Mouse (Mus musculus): ENCODE measurements around the gene Slco2a1.
"Not testable (repeated sequence)": the region's sequence is repeated elsewhere in the genome, so short reads cannot be mapped to it uniquely, and the experiment has no call there.

Gene Slco2a1

GRCm38 (mm10) chr9:103071541-103072203, 83.2 kb downstream of the Slco2a1 start:
- in situ Hi-C loops (cut with MboI; ENCODE audit: low pct_unique_long_range_greater_than_20kb in 1 of 2, low sequenced_read_pairs in 2 of 2, unreplicated experiment in 1 of 2): no loop called here

- in situ Hi-C loops (cut with MboI; ENCODE audit: low pct_unique_long_range_greater_than_20kb in 1 of 2, low sequenced_read_pairs in 2 of 2, unreplicated experiment in 1 of 2): no loop called here
These were observed 83.7 kb downstream of the Slco2a1 start for GRCm38 (mm10) chr9:103072204-103072599.

GRCm38 (mm10) chr9:103072926-103073515, 84.5 kb downstream of the Slco2a1 start:
- in situ Hi-C loops (cut with MboI; ENCODE audit: low pct_unique_long_range_greater_than_20kb in 1 of 2, low sequenced_read_pairs in 2 of 2, unreplicated experiment in 1 of 2): no loop called here

- in situ Hi-C loops (cut with MboI; ENCODE audit: low pct_unique_long_range_greater_than_20kb in 1 of 2, low sequenced_read_pairs in 2 of 2, unreplicated experiment in 1 of 2): no loop called here
These were observed 88.5 kb downstream of the Slco2a1 start for GRCm38 (mm10) chr9:103076836-103077531.

- in situ Hi-C loops (cut with MboI; ENCODE audit: low pct_unique_long_range_greater_than_20kb in 1 of 2, low sequenced_read_pairs in 2 of 2, unreplicated experiment in 1 of 2): no loop called here
These were observed 89.7 kb downstream of the Slco2a1 start for GRCm38 (mm10) chr9:103078194-103078691.

- in situ Hi-C loops (cut with MboI; ENCODE audit: low pct_unique_long_range_greater_than_20kb in 1 of 2, low sequenced_read_pairs in 2 of 2, unreplicated experiment in 1 of 2): no loop called here
These were observed 91.7 kb downstream of the Slco2a1 start for GRCm38 (mm10) chr9:103080211-103080610.

GRCm38 (mm10) chr9:103082246-103082975, 93.9 kb downstream of the Slco2a1 start:
- in situ Hi-C loops (cut with MboI; ENCODE audit: low pct_unique_long_range_greater_than_20kb in 1 of 2, low sequenced_read_pairs in 2 of 2, unreplicated experiment in 1 of 2): no loop called here

GRCm38 (mm10) chr9:103083405-103083804, 94.9 kb downstream of the Slco2a1 start:
- in situ Hi-C loops (cut with MboI; ENCODE audit: low pct_unique_long_range_greater_than_20kb in 1 of 2, low sequenced_read_pairs in 2 of 2, unreplicated experiment in 1 of 2): no loop called here

- in situ Hi-C loops (cut with MboI; ENCODE audit: low pct_unique_long_range_greater_than_20kb in 1 of 2, low sequenced_read_pairs in 2 of 2, unreplicated experiment in 1 of 2): no loop called here
These were observed 98.2 kb downstream of the Slco2a1 start for GRCm38 (mm10) chr9:103086736-103087135.

- in situ Hi-C loops (cut with MboI; ENCODE audit: low pct_unique_long_range_greater_than_20kb in 1 of 2, low sequenced_read_pairs in 2 of 2, unreplicated experiment in 1 of 2): no loop called here
These were observed 98.8 kb downstream of the Slco2a1 start for GRCm38 (mm10) chr9:103087301-103087700.

GRCm38 (mm10) chr9:103088661-103089060, 100.1 kb downstream of the Slco2a1 start:
- in situ Hi-C loops (cut with MboI; ENCODE audit: low pct_unique_long_range_greater_than_20kb in 1 of 2, low sequenced_read_pairs in 2 of 2, unreplicated experiment in 1 of 2): no loop called here

GRCm38 (mm10) chr9:103090116-103090875, 101.8 kb downstream of the Slco2a1 start:
- in situ Hi-C loops (cut with MboI; ENCODE audit: low pct_unique_long_range_greater_than_20kb in 1 of 2, low sequenced_read_pairs in 2 of 2, unreplicated experiment in 1 of 2): no loop called here

- in situ Hi-C loops (cut with MboI; ENCODE audit: low pct_unique_long_range_greater_than_20kb in 1 of 2, low sequenced_read_pairs in 2 of 2, unreplicated experiment in 1 of 2): no loop called here
These were observed 102.7 kb downstream of the Slco2a1 start for GRCm38 (mm10) chr9:103091039-103091883.

- in situ Hi-C loops (cut with MboI; ENCODE audit: low pct_unique_long_range_greater_than_20kb in 1 of 2, low sequenced_read_pairs in 2 of 2, unreplicated experiment in 1 of 2): no loop called here
These were observed 103.7 kb downstream of the Slco2a1 start for GRCm38 (mm10) chr9:103092248-103092647.

- in situ Hi-C loops (cut with MboI; ENCODE audit: low pct_unique_long_range_greater_than_20kb in 1 of 2, low sequenced_read_pairs in 2 of 2, unreplicated experiment in 1 of 2): no loop called here
These were observed 105.2 kb downstream of the Slco2a1 start for GRCm38 (mm10) chr9:103093681-103094080.

GRCm38 (mm10) chr9:103108341-103108798, 119.9 kb downstream of the Slco2a1 start:
- in situ Hi-C loops (cut with MboI; ENCODE audit: low pct_unique_long_range_greater_than_20kb in 1 of 2, low sequenced_read_pairs in 2 of 2, unreplicated experiment in 1 of 2): not testable (repeated sequence)

GRCm38 (mm10) chr9:103108943-103109670, 120.6 kb downstream of the Slco2a1 start:
- in situ Hi-C loops (cut with MboI; ENCODE audit: low pct_unique_long_range_greater_than_20kb in 1 of 2, low sequenced_read_pairs in 2 of 2, unreplicated experiment in 1 of 2): no loop called here
